Mouse (Mus musculus): ENCODE measurements around the gene Myom1. TPM values are rescaled to one million over a fixed set of nuclear protein-coding genes. Genes with fewer than 3 reads are reported as not detected.

Myom1 gene
- total RNA-seq, 1 experiment from 2014 or later: 1.8 TPM

DNA sequence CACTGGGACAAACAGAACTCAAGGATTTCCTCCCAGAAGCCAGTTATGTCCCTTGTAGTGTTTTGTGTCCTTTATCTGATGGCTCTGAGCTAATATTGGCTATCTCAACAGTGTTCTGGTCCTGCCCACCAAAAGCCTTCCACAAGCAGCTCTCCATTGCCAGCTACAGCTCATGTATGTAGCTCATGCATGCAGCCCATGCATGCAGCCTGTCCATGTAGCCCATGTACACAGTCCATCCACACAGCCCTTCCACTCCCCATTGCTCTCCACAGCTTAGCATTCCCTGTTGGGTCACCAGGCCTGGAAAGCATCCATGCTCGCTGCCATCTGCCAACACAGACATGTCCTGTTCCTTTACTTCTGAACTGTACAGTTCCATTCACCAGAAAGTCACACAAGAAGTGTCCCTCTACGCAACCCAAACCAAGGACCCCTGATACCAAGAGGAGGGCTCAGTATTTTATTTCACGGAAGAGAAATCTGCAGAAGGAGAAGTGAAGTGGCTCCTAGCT, 132.1 kb downstream of the Myom1 start:
- ATAC-seq (replicated peaks in 1 of 2; ENCODE audit: insufficient read depth in 1 of 2, low FRiP score in 2 of 2, low TSS enrichment in 1 of 2, low read depth in 1 of 2, poor library complexity in 2 of 2, severe bottlenecking in 2 of 2): no peak

GRCm38 (mm10) chr17:71135108-71135507, 132.7 kb downstream of the Myom1 start:
- peak; percentile 68 to 75 for ATAC-seq (replicated peaks in 1 of 2; ENCODE audit: insufficient read depth in 1 of 2, low FRiP score in 2 of 2, low TSS enrichment in 1 of 2, low read depth in 1 of 2, poor library complexity in 2 of 2, severe bottlenecking in 2 of 2)

GRCm38 (mm10) chr17:71135866-71136265, 133.4 kb downstream of the Myom1 start:
- no peak for ATAC-seq (replicated peaks in 1 of 2; ENCODE audit: insufficient read depth in 1 of 2, low FRiP score in 2 of 2, low TSS enrichment in 1 of 2, low read depth in 1 of 2, poor library complexity in 2 of 2, severe bottlenecking in 2 of 2)

DNA sequence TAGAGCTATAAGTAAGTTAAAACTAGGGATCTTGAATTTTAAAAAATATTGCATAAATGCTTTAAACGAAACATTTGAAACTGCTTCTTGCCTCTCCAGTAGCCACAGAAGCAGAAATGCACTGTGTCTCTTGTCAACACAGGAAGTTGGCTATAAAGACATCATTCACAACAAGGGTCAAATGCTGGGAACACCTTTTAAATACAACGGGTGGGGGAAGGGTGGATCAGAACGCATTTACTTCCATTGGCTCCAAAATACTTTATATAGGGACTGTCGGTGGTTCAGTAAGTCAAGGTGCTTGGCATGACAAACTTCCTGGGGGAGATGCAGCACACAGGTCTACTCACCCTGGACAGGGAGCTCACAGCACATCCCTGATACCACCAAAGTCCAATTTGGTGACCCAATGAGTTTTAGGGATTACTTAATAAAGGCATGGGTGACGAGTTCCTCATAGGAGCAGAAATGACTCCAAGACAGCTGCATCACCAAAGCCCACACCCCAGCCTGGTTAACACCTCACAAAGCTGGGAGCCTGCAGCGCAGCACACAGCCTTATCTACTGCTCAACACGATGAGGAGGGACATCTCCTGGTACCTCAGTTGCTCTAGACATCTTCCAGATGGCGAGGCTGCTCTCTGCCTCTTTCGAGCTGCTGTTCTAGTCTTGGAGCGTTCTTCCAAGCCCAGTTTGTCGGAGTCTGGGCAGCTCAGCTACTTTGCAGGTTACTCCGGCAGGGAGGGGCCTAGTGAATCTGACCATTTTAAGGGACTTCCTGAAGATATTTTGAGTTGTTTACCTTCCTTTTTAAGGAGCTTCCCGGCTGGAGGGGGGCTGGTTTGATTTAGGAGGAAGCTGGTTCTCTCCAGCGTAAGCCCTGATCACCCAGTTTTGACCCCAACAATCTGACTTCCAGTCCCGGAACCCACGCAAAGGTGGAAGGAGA, 134.2 kb downstream of the Myom1 start:
- ATAC-seq (replicated peaks in 1 of 2; ENCODE audit: insufficient read depth in 1 of 2, low FRiP score in 2 of 2, low TSS enrichment in 1 of 2, low read depth in 1 of 2, poor library complexity in 2 of 2, severe bottlenecking in 2 of 2): no peak

DNA sequence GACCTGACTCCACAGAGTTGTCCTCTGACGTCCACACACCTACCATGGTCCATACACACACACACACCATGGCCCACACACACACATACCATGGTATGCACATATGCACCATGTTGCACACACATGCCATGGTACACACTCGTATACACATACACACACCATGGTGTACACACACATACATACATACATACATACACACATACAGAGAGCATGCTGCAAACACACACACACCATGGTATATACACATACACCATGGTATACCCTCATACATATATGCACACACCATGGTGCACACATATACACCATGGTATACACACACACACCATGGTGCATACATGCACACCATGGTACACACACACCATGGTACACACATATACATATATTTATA, 134.9 kb downstream of the Myom1 start:
- ATAC-seq (replicated peaks in 1 of 2; ENCODE audit: insufficient read depth in 1 of 2, low FRiP score in 2 of 2, low TSS enrichment in 1 of 2, low read depth in 1 of 2, poor library complexity in 2 of 2, severe bottlenecking in 2 of 2): no peak

- no peak for ATAC-seq (replicated peaks in 1 of 2; ENCODE audit: insufficient read depth in 1 of 2, low FRiP score in 2 of 2, low TSS enrichment in 1 of 2, low read depth in 1 of 2, poor library complexity in 2 of 2, severe bottlenecking in 2 of 2)
These were observed 139.6 kb downstream of the Myom1 start for GRCm38 (mm10) chr17:71142068-71142467.

- ATAC-seq (replicated peaks in 1 of 2; ENCODE audit: insufficient read depth in 1 of 2, low FRiP score in 2 of 2, low TSS enrichment in 1 of 2, low read depth in 1 of 2, poor library complexity in 2 of 2, severe bottlenecking in 2 of 2): no peak
These were observed 140.7 kb downstream of the Myom1 start for GRCm38 (mm10) chr17:71143155-71143554.

DNA sequence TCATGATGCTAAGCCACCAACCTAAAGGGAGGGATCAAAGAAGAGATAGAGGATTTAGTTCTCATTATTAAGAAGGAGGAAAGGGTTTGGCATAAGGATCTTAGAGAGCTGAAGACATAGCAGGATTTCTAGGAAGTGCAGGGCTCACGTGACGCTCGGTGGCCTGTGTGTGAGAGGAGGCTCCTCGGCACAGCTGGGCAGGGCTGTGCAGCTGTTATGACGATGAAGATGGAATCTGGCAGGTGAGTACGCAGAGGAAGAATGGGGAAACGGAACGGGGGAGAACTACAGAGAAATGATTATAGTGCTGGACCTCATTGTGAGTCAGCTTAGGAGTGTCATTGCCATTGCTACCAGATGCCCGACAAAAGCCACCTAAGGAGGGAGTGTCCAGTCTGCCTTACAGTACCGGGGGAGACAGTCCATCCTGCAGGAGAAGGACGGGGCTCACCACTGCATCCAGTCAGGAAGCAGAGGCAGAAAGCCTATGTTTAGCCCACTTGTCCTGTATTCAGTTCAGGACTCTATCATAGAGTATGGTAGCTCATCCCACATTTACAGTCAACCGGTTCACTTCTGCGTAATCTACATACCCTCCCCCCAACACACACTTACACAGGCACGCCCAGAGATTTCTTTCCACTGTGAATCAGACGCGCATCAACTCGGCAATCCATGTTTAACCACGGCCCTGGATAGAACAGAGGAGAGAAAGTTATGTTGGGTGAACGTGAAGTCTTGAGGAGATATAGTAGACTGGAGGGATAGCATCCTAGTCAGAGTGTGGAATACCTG, 142.1 kb downstream of the Myom1 start:
- no peak for ATAC-seq (replicated peaks in 1 of 2; ENCODE audit: insufficient read depth in 1 of 2, low FRiP score in 2 of 2, low TSS enrichment in 1 of 2, low read depth in 1 of 2, poor library complexity in 2 of 2, severe bottlenecking in 2 of 2)

DNA sequence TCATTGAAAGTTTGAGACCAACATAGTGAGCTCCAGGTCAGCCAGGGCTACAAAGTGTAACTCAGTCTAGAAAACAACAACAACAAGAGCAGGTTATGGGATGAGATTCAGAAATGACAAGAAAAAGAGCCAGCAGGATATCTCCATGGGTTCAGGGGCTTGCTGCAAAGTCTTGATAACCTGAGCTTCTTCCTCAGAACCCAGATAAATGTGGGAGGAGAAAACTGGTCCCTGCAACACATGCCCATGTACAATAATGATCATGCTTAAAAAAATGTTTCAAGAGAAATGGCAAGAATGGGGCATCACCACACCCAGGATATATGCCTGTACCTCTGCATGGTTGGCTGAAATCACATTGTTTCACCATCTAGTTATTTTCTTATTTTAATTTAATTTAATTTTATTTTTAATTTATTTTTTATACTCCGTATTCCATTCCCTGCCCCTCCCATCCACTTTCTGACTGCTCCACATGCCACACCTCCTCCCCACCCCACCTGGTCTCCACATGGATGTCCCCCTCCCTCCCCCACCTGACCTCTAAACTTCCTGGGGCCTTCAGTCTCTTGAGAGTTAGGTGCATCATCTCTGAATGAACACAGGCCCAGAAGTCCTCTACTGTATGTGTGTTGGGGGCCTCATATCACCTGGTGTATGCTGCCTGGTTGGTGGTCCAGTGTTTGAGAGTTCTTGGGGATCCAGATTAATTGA, 143.0 kb downstream of the Myom1 start:
- no peak for ATAC-seq (replicated peaks in 1 of 2; ENCODE audit: insufficient read depth in 1 of 2, low FRiP score in 2 of 2, low TSS enrichment in 1 of 2, low read depth in 1 of 2, poor library complexity in 2 of 2, severe bottlenecking in 2 of 2)

GRCm38 (mm10) chr17:71153356-71153755, 150.9 kb downstream of the Myom1 start:
- no peak for ATAC-seq (replicated peaks in 1 of 2; ENCODE audit: insufficient read depth in 1 of 2, low FRiP score in 2 of 2, low TSS enrichment in 1 of 2, low read depth in 1 of 2, poor library complexity in 2 of 2, severe bottlenecking in 2 of 2)

- no peak for ATAC-seq (replicated peaks in 1 of 2; ENCODE audit: insufficient read depth in 1 of 2, low FRiP score in 2 of 2, low TSS enrichment in 1 of 2, low read depth in 1 of 2, poor library complexity in 2 of 2, severe bottlenecking in 2 of 2)
These were observed 152.8 kb downstream of the Myom1 start for GRCm38 (mm10) chr17:71155271-71155670.

DNA sequence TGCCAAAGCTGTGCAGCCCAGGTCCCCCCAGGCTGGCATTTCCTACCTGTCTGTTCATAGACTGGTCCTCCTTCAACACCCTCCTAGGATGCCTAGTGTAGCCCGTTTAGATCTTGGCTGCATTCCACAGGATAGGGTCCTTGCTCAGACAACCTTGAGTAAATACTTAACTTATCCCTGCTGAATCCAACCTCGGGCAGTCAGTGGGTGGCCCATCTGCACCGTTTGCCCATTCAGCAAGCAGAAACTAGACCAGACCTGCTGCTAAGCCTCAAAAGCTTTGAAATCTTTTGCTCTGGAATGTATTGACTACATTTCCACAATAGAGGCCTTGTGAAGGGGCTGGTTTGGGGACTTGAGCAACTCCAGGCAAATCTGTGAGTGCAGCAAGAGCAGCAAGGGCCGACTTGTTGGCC, 156.7 kb downstream of the Myom1 start:
- ATAC-seq (replicated peaks in 1 of 2; ENCODE audit: insufficient read depth in 1 of 2, low FRiP score in 2 of 2, low TSS enrichment in 1 of 2, low read depth in 1 of 2, poor library complexity in 2 of 2, severe bottlenecking in 2 of 2): no peak

DNA sequence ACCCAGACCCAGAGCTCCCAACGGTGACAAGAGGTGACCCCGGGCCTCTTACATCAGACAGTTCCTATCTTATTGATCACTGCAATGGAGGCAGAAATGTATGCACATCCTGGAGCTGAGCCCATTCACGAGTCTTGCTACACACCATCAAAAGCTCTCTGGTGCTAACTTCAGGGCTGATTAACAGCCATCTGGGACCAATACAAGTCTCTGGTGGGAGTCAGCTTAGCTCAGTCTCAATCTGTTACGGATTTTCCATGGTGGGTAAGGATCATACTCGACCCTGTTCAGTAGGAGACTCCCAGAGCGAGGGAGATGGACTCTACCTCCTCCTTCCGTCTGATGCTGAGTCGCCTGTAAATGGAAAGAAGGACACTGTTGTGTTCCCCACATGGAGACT, 157.3 kb downstream of the Myom1 start:
- no peak for ATAC-seq (replicated peaks in 1 of 2; ENCODE audit: insufficient read depth in 1 of 2, low FRiP score in 2 of 2, low TSS enrichment in 1 of 2, low read depth in 1 of 2, poor library complexity in 2 of 2, severe bottlenecking in 2 of 2)

GRCm38 (mm10) chr17:71160244-71160995, 158.0 kb downstream of the Myom1 start:
- ATAC-seq (replicated peaks in 1 of 2; ENCODE audit: insufficient read depth in 1 of 2, low FRiP score in 2 of 2, low TSS enrichment in 1 of 2, low read depth in 1 of 2, poor library complexity in 2 of 2, severe bottlenecking in 2 of 2): no peak

DNA sequence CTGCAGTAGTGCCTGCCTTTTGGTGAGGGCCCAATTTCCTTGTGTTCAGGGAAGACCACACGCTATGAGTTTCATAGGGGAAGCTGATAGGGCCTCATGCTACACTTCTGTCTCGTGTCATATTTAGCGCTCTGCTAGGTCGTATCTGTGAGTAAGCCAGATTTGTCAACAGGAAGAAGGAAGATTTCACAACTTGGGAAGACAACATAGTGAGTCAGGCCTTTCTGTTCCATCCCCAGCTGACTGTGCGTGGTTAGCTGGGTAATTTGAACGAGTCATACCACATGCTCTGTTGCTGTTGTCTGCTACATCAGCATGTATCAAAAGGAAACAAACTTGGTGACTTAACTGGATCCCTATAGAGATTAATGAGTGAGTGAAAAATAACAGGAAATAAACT, 162.6 kb downstream of the Myom1 start:
- ATAC-seq (replicated peaks in 1 of 2; ENCODE audit: insufficient read depth in 1 of 2, low FRiP score in 2 of 2, low TSS enrichment in 1 of 2, low read depth in 1 of 2, poor library complexity in 2 of 2, severe bottlenecking in 2 of 2): peak; percentile 53 to 86; a peak in 2 of 4 replicates

DNA sequence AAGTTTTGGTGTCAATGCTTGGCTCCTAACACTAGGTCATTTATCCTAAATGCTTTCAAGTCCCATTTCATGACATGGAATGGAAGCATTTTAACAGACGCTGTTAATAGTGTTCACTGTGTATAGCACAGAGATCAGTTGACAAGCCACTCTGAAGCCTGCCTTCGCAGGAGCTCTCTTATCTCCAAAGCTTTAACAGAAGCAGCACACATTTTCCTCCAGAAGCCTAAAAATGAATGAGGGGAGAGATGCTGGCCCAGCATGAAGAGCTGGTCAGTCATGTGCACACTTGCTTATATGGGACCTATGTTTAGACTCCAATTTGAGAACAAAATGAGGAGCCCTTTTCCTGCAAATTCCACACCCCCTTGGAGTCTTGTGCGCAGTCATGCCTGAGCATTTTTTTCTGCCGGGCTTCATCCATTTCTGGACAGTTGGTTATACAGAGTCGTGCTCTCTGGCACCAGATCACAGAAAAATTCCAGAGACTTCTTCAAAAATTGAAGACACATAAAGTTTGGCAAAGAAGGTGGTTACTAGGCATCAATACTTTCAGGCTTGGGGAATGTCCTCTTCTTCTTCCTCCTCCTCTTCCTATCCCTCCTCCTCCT, 165.9 kb downstream of the Myom1 start:
- no peak for ATAC-seq (replicated peaks in 1 of 2; ENCODE audit: insufficient read depth in 1 of 2, low FRiP score in 2 of 2, low TSS enrichment in 1 of 2, low read depth in 1 of 2, poor library complexity in 2 of 2, severe bottlenecking in 2 of 2)

DNA sequence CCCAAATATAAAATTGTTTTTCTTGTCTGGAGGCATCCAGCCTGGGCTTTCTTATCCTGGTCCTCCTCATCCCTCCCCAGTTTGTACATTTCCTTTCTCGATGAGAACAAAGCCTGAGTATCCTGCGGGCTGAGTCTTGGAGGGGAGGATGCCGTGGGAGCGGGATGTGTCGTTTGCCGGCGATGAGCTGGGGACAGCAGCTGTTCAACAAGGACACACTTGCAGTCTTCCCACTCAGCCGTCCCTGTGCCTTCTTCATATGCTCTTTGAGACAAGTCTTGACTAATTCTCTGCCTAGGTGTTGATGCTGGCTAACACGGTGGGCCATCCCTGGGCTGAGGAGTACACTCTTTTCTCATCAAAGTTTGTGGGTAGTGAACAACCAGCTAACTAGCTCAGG, 166.4 kb downstream of the Myom1 start:
- no peak for ATAC-seq (replicated peaks in 1 of 2; ENCODE audit: insufficient read depth in 1 of 2, low FRiP score in 2 of 2, low TSS enrichment in 1 of 2, low read depth in 1 of 2, poor library complexity in 2 of 2, severe bottlenecking in 2 of 2)
